Mouse (Mus musculus) olfactory bulb, adult 2 months (tissue): ENCODE data around the gene Gm26558.

Experiments used
- CTCF ChIP-seq: fragments of 200-500 bp; IDR thresholded peaks from 2 replicates; pipeline ENCODE4 v1.5.1; 2012; ENCODE audit warnings: low read depth, mild to moderate bottlenecking, low read length, moderate library complexity; ENCODE audit not compliant: insufficient read depth
- POLR2A ChIP-seq: fragments of 200-500 bp; IDR thresholded peaks from 2 replicates; pipeline ENCODE4 v1.6.1; 2012; ENCODE audit warnings: mild to moderate bottlenecking, low read depth, low read length, moderate library complexity; ENCODE audit not compliant: insufficient read depth

- no peak for TF ChIP-seq POLR2A
- no peak for TF ChIP-seq CTCF
Observed at GRCm38 (mm10) chr2:70645266-70645780, 16.6 kb downstream of the Gm26558 start.
